Mouse (Mus musculus) liver, embryonic 12.5 days (tissue): ENCODE measurements at regions not wholly inside any gene's neighbourhood (a gene's known extent, or its start where the extent isn't known, plus 50 kb on each side); places are given as distances from the start of the nearest gene placed in this dataset.

Source experiments
- ATAC-seq: fragments of 200-750 bp; cut with Nextera tagmentation; 2 replicates; pipeline ENCODE4 v1.8.0; 2017; ENCODE audit warnings: moderate number of reproducible peaks, mild to moderate bottlenecking, moderate library complexity
- H3K27ac ChIP-seq: fragments of 300-500 bp; sonication (generic); 2 replicates; pipeline ENCODE4 v1.5.1; 2016; ENCODE audit warnings: mild to moderate bottlenecking
- H3K27me3 ChIP-seq: fragments of 300-500 bp; sonication (generic); replicated peaks from 2 replicates; pipeline ENCODE4 v1.6.1; 2016; ENCODE audit warnings: mild to moderate bottlenecking, moderate library complexity
- H3K36me3 ChIP-seq: fragments of 300-500 bp; sonication (generic); 2 replicates; pipeline ENCODE4 v1.6.1; 2016; ENCODE audit warnings: mild to moderate bottlenecking, moderate library complexity
- H3K4me1 ChIP-seq: fragments of 300-500 bp; sonication (generic); 2 replicates; pipeline ENCODE4 v1.6.1; 2016
- H3K4me2 ChIP-seq: fragments of 300-500 bp; sonication (generic); 2 replicates; pipeline ENCODE4 v1.6.1; 2016; ENCODE audit warnings: mild to moderate bottlenecking, moderate library complexity
- H3K4me3 ChIP-seq: fragments of 300-500 bp; sonication (generic); 2 replicates; pipeline ENCODE4 v1.5.1; 2016; ENCODE audit warnings: mild to moderate bottlenecking, moderate library complexity
- H3K9ac ChIP-seq: fragments of 300-500 bp; sonication (generic); 2 replicates; pipeline ENCODE4 v1.6.1; 2016; ENCODE audit warnings: mild to moderate bottlenecking, moderate library complexity
- H3K9me3 ChIP-seq: fragments of 300-500 bp; sonication (generic); replicated peaks from 2 replicates; pipeline ENCODE4 v1.6.1; 2016; ENCODE audit warnings: mild to moderate bottlenecking, moderate library complexity
- WGBS: fragments of 180-500 bp; shearing (Covaris S2); methylation state at CpG from one replicate; pipeline ENCODE4 v1.1.7; 2016; ENCODE audit not compliant: insufficient replicate concordance; 5-methylcytosine and 5-hydroxymethylcytosine counted together

DNA sequence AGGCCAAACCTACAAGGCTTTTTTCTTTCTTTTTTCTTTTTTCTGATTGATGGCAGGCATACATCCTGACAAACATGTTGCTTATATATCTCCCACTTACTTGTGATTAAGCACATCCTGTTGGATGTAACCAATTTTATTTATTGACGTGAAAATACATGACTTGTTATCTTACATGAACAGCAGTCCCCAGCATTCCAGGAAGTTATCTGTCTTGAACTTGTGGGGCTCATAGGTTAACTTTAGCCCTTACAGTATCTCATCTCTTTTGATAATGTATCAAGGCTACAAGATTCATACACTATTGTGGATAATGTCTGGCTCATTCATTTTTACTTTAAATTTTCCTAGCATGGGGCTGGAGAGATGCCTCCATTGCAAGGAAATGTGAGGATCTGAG is 852.0 kb upstream of the Agtr1b start:
- ATAC-seq, result no peak
- Histone ChIP-seq H3K4me3 (no peak overlapping the region), H3K4me2 (no peak overlapping the region), H3K27me3 (no peaks in the 10 kb centered on the region), H3K9ac (no peak overlapping the region), H3K4me1 (no peaks in the 10 kb centered on the region), H3K36me3 (no peaks in the 10 kb centered on the region), H3K27ac (no peak overlapping the region), H3K9me3 (no peaks in the 10 kb centered on the region)
- 28% methylated on average over 1 of the region's 1 CpGs for WGBS

GRCm38 (mm10) chr3:21241184-21241583 is 835.3 kb upstream of the Tbl1xr1 start:
- ATAC-seq, result no peak
- Histone ChIP-seq H3K4me1 (no peaks in the 10 kb centered on the region), H3K36me3 (no peaks in the 10 kb centered on the region), H3K4me3 (no peak overlapping the region), H3K27ac (no peak overlapping the region), H3K9me3 (no peaks in the 10 kb centered on the region), H3K27me3 (no peaks in the 10 kb centered on the region), H3K9ac (no peak overlapping the region), H3K4me2 (no peak overlapping the region)
- 51% methylated on average over 2 of the region's 2 CpGs for WGBS

GRCm38 (mm10) chr3:21256129-21256760 is 820.2 kb upstream of the Tbl1xr1 start:
- Histone ChIP-seq H3K4me1 (no peaks in the 10 kb centered on the region), H3K4me3 (no peak overlapping the region), H3K27me3 (no peaks in the 10 kb centered on the region), H3K36me3 (no peaks in the 10 kb centered on the region), H3K9ac (no peak overlapping the region), H3K27ac (no peak overlapping the region), H3K4me2 (no peak overlapping the region), H3K9me3 (no peaks in the 10 kb centered on the region)
- ATAC-seq, result no peak
- WGBS, result 82% methylated on average over 1 of the region's 1 CpGs

GRCm38 (mm10) chr3:21263317-21263716 is 813.1 kb upstream of the Tbl1xr1 start:
- ATAC-seq, result no peak
- Histone ChIP-seq H3K9me3 (no peaks in the 10 kb centered on the region), H3K4me3 (no peak overlapping the region), H3K9ac (no peak overlapping the region), H3K27me3 (no peaks in the 10 kb centered on the region), H3K4me1 (no peaks in the 10 kb centered on the region), H3K36me3 (no peaks in the 10 kb centered on the region), H3K27ac (no peak overlapping the region), H3K4me2 (no peak overlapping the region)
- WGBS, result 76% methylated on average over 2 of the region's 2 CpGs

DNA sequence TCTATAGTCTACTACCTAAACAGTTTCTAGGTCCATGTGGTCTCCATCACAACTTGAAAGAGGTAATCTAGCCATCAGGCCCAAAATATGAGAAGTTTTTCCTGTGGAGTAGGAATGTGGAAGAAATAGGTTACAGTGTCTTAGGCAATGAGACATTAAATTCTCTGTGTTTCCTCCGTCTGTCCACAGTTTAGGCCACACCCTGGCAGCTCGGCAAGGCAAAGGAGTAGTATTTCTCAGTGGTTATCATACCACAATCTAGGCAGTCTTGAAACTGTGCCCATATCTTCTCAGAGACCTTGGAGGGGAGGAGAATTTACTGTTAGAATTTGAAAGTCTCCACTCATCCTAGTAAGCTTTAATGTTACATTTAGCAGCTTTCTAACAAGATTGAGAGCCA is 811.0 kb upstream of the Tbl1xr1 start:
- no peaks in the 10 kb centered on the region for H3K36me3 ChIP-seq
- ATAC-seq, result no peak
- 55% methylated on average over 2 of the region's 2 CpGs for WGBS
- H3K27me3 ChIP-seq, result no peaks in the 10 kb centered on the region
- no peak overlapping the region for H3K9ac ChIP-seq
- no peak overlapping the region for H3K4me2 ChIP-seq
- no peaks in the 10 kb centered on the region for H3K9me3 ChIP-seq
- H3K27ac ChIP-seq, result no peak overlapping the region
- H3K4me3 ChIP-seq, result no peak overlapping the region
- H3K4me1 ChIP-seq, result no peaks in the 10 kb centered on the region

GRCm38 (mm10) chr3:21268429-21269129 is 807.9 kb upstream of the Tbl1xr1 start:
- ATAC-seq, result no peak
- no peak overlapping the region for H3K9ac ChIP-seq
- no peak overlapping the region for H3K4me3 ChIP-seq
- H3K27me3 ChIP-seq, result no peaks in the 10 kb centered on the region
- H3K4me2 ChIP-seq, result no peak overlapping the region
- no peaks in the 10 kb centered on the region for H3K4me1 ChIP-seq
- no peaks in the 10 kb centered on the region for H3K36me3 ChIP-seq
- H3K27ac ChIP-seq, result no peak overlapping the region
- no peaks in the 10 kb centered on the region for H3K9me3 ChIP-seq
- WGBS, result 58% methylated on average over 7 of the region's 7 CpGs

DNA sequence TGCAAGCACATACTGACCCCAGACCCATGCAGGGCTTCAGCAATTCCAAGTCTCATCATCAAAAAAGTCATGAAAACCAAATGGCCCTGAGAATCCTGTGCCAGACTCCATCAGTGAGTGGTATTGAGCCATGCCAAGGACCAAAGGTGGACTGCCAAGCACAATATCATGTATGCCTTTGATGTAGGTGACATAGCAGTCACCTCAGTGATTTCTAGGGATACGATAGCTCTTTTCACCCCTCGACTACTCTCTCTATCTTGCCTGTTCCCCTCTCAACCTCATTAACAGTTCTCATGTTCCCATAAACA is 807.4 kb upstream of the Tbl1xr1 start:
- no peaks in the 10 kb centered on the region for H3K9me3 ChIP-seq
- WGBS, result 55% methylated on average over 2 of the region's 2 CpGs

DNA sequence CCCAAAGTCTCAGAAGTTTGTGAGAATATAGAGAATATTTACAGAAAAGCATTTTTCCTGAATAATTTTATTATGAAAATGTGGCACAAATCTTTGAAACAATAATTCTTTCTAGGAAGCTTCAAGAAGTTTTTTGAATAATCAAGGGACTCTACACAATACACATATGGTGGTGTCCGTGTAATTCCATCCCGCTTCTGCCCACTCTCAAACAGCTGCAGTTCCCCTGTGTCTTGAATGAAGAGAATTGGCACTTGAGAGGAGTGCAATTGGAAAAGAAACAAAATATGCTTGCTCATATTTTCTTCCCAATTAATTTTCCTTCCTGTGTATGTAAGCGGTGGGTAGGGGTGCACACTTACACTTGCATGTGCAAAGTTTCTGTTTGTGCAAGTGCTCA is 805.7 kb upstream of the Tbl1xr1 start:
- Histone ChIP-seq H3K4me2 (no peak overlapping the region), H3K27ac (no peak overlapping the region), H3K4me1 (no peaks in the 10 kb centered on the region), H3K9me3 (no peaks in the 10 kb centered on the region), H3K9ac (no peak overlapping the region), H3K36me3 (no peaks in the 10 kb centered on the region), H3K4me3 (no peak overlapping the region), H3K27me3 (no peaks in the 10 kb centered on the region)
- 84% methylated on average over 3 of the region's 3 CpGs for WGBS
- no peak for ATAC-seq

More for the DNA sequence above, 807.4 kb upstream of the Tbl1xr1 start:
- ATAC-seq, result no peak
- Histone ChIP-seq H3K9ac (no peak overlapping the region), H3K4me3 (no peak overlapping the region), H3K36me3 (no peaks in the 10 kb centered on the region), H3K27me3 (no peaks in the 10 kb centered on the region), H3K4me1 (no peaks in the 10 kb centered on the region), H3K4me2 (no peak overlapping the region), H3K27ac (no peak overlapping the region)

DNA sequence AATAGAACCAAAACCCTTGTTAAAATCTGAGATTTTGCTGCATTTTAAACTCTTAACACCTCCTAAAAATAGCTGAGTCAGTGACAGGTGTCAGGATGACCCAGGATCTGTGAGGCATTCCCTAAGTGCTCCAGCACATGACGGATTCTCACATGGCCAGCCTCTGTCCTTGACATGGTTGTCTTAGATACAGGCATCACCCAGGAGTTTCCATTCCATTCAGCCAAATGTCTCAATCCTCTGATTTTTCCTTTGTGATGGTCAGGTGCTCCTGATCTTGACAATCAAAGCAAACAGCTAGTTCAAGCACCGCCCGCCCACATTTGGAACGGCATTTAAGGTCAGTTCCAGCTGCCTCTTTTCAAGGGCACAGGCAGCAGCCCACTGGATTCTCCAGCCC is 804.2 kb upstream of the Tbl1xr1 start:
- no peaks in the 10 kb centered on the region for H3K27me3 ChIP-seq
- H3K27ac ChIP-seq, result no peak overlapping the region
- H3K9ac ChIP-seq, result no peak overlapping the region
- H3K9me3 ChIP-seq, result no peaks in the 10 kb centered on the region
- no peaks in the 10 kb centered on the region for H3K36me3 ChIP-seq
- ATAC-seq, result no peak
- no peak overlapping the region for H3K4me2 ChIP-seq
- 80% methylated on average over 4 of the region's 4 CpGs for WGBS
- H3K4me1 ChIP-seq, result no peaks in the 10 kb centered on the region
- H3K4me3 ChIP-seq, result no peak overlapping the region

DNA sequence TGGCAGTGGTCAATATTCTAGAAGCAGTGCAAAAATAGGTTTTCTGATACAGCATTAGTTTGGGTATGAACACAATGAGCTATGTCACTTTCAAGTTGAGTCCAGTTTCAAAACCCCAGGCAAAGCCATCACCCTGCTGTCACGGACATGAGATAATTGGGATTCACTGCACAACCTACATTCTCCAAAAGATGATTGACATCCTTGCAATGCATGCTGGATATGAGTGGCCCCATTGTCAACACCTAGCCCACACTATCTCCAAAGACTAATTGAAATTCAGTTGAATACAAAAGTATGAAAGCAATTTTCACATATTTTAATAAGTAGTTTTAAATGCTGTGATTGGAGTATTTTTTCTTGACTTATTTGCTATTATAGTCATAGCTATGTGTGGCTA is 783.7 kb upstream of the Tbl1xr1 start:
- no peaks in the 10 kb centered on the region for H3K4me1 ChIP-seq
- H3K36me3 ChIP-seq, result no peaks in the 10 kb centered on the region
- H3K4me3 ChIP-seq, result no peak overlapping the region
- no peak overlapping the region for H3K27ac ChIP-seq
- no peak overlapping the region for H3K9ac ChIP-seq
- ATAC-seq, result no peak
- no peaks in the 10 kb centered on the region for H3K9me3 ChIP-seq
- WGBS, result 59% methylated on average over 1 of the region's 1 CpGs
- no peaks in the 10 kb centered on the region for H3K27me3 ChIP-seq
- H3K4me2 ChIP-seq, result no peak overlapping the region

GRCm38 (mm10) chr3:21293308-21293707 is 783.1 kb upstream of the Tbl1xr1 start:
- WGBS, result 55% methylated on average over 2 of the region's 2 CpGs
- Histone ChIP-seq H3K27ac (no peak overlapping the region), H3K27me3 (no peaks in the 10 kb centered on the region), H3K4me2 (no peak overlapping the region), H3K9me3 (no peaks in the 10 kb centered on the region), H3K36me3 (no peaks in the 10 kb centered on the region), H3K4me1 (no peaks in the 10 kb centered on the region), H3K9ac (no peak overlapping the region), H3K4me3 (no peak overlapping the region)
- ATAC-seq, result no peak

GRCm38 (mm10) chr3:21294776-21295175 is 781.7 kb upstream of the Tbl1xr1 start:
- Histone ChIP-seq H3K4me1 (no peaks in the 10 kb centered on the region), H3K9ac (no peak overlapping the region), H3K4me2 (no peak overlapping the region), H3K27ac (no peak overlapping the region), H3K27me3 (no peaks in the 10 kb centered on the region), H3K4me3 (no peak overlapping the region), H3K36me3 (no peaks in the 10 kb centered on the region), H3K9me3 (no peaks in the 10 kb centered on the region)
- no peak for ATAC-seq
- WGBS, result 61% methylated on average over 3 of the region's 3 CpGs

DNA sequence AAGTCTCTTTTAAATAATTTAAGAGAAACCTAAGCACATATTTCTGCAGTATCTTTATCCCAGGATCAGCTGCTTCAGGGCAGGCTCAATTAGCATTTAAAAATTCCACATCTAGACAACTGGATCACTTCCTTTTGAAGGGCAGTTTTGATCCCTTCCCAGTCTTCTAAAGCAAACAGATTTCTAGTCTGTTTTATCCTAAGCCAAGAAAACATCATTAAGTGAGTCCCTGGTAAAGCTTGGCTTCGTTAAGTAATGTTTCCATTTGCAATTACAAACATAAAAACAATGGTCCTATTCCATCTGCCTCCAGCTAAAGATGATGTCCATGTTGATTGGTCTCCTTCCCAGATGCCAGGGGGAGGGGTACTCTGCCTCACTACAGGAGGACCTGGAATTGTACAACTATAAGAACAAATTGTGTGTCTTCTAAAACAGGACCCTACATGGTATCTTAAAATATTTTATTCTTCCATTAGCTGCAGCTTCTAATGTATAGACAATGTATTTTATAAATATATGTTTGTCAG is 779.8 kb upstream of the Tbl1xr1 start:
- Histone ChIP-seq H3K27ac (no peak overlapping the region), H3K4me1 (no peaks in the 10 kb centered on the region), H3K4me3 (no peak overlapping the region), H3K9ac (no peak overlapping the region), H3K4me2 (no peak overlapping the region), H3K27me3 (no peaks in the 10 kb centered on the region), H3K9me3 (no peaks in the 10 kb centered on the region), H3K36me3 (no peaks in the 10 kb centered on the region)
- 18% methylated on average over 1 of the region's 1 CpGs for WGBS
- ATAC-seq, result no peak
